Mouse (Mus musculus): Measurements from ENCODE around the gene Ext2. TPM values are rescaled to one million over a fixed set of nuclear protein-coding genes. Genes with fewer than 3 reads are reported as not detected.

Gene Ext2
- polyA plus RNA-seq, 1 experiment from 2014 or later, result 122 TPM

DNA sequence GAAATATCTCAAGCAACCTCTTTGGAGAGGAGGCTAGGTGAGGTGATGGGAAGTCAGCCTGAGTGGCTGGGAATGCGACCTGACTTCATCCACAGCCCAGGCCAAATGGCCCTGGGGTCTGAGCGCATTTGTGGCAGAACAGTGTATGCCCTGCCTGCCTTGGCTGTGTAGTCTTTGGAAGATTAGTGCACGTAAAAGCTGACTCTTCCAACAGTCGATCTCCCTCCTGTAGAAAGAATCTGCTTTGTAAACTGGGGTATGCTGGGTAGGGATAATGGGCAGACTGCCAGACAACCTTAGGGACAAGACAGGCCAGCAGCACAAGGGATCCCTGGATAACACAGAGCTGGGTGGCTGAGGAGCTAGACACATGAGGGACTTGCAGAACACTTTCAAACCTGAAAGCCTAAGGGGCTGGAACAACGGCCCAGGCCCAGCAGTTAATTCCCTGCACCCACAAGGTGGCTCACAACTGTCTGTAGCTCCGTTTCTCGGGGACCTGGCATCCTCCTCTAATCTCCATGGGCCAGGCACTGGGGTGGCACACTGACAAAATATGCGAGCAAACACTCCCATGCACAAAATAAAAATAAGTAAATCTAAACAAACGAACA is 38.3 kb downstream of the Ext2 start:
- Histone ChIP-seq H3K4me1 (peaks cover 25% of the 10 kb centered on the region), H3K27me3 (0 out of 2 replicates have a peak, but pooled peaks cover 4% of the 10 kb centered on the region), H3K9me3 (replicated peaks) (no peaks in the 10 kb centered on the region), H3K4me2 (no peak overlapping the region), H3K36me3 (peaks cover 13% of the 10 kb centered on the region), H3K27ac (no peak overlapping the region), H3K4me3 (replicated peaks) (no peak overlapping the region), H3K9ac (no peak overlapping the region)
- 72% methylated on average over 9 of the region's 9 CpGs for WGBS
- ATAC-seq (replicated peaks; ENCODE audit: low FRiP score), result no peak

GRCm38 (mm10) chr2:93782682-93783081 is 39.7 kb downstream of the Ext2 start:
- 0 out of 2 replicates have a peak, but pooled peaks cover 4% of the 10 kb centered on the region for H3K27me3 ChIP-seq
- WGBS, result 62% methylated on average over 5 of the region's 5 CpGs

DNA sequence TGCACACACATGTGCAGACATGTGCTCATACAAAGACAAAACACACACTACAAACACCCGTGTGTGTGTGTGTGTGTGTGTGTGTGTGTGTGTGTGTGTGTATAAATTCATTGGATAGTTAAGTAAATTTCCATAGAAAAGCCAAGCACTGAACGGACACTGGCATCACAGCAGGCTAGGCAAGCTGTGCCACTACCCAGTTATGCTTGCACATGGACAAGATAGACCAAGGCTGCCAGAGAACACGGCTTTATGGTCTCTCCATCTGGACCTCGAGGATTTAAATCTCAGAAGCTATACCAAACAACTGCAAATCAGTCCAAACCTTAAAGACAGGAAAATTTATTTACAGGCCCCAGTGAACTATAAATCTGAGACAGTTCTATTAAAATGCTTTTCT is 40.2 kb downstream of the Ext2 start:
- Histone ChIP-seq H3K4me3 (replicated peaks) (no peak overlapping the region), H3K27ac (no peak overlapping the region), H3K36me3 (peaks cover 4% of the 10 kb centered on the region; the same call in 1 of the 2 replicates), H3K9me3 (replicated peaks) (no peaks in the 10 kb centered on the region), H3K4me2 (no peak overlapping the region), H3K4me1 (peaks cover 27% of the 10 kb centered on the region), H3K9ac (no peak overlapping the region), H3K27me3 (0 out of 2 replicates have a peak, but pooled peaks cover 4% of the 10 kb centered on the region)
- ATAC-seq (replicated peaks; ENCODE audit: low FRiP score), result no peak
- 57% methylated on average over 4 of the region's 4 CpGs for WGBS

More at GRCm38 (mm10) chr2:93782682-93783081, 39.7 kb downstream of the Ext2 start:
- Histone ChIP-seq H3K27ac (0 out of 2 replicates have a peak overlapping the region, but pooled peaks have one; percentile 47), H3K9me3 (replicated peaks) (no peaks in the 10 kb centered on the region), H3K4me1 (peaks cover 27% of the 10 kb centered on the region), H3K36me3 (peaks cover 6% of the 10 kb centered on the region; the same call in 1 of the 2 replicates), H3K4me3 (replicated peaks) (no peak overlapping the region), H3K4me2 (no peak overlapping the region), H3K9ac (no peak overlapping the region)
- ATAC-seq (replicated peaks; ENCODE audit: low FRiP score), result no peak

GRCm38 (mm10) chr2:93780528-93780927 is 41.8 kb downstream of the Ext2 start:
- H3K4me3 ChIP-seq (replicated peaks), result no peak overlapping the region
- H3K4me2 ChIP-seq, result no peak overlapping the region
- ATAC-seq (replicated peaks; ENCODE audit: low FRiP score), result no peak
- H3K9me3 ChIP-seq (replicated peaks), result no peaks in the 10 kb centered on the region
- H3K4me1 ChIP-seq, result peaks cover 42% of the 10 kb centered on the region
- 0 out of 2 replicates have a peak overlapping the region, but pooled peaks have one; percentile 67 for H3K27ac ChIP-seq
- no peaks in the 10 kb centered on the region for H3K27me3 ChIP-seq
- 44% methylated on average over 10 of the region's 10 CpGs for WGBS
- peaks cover 4% of the 10 kb centered on the region; the same call in 1 of the 2 replicates for H3K36me3 ChIP-seq
- H3K9ac ChIP-seq, result no peak overlapping the region

DNA sequence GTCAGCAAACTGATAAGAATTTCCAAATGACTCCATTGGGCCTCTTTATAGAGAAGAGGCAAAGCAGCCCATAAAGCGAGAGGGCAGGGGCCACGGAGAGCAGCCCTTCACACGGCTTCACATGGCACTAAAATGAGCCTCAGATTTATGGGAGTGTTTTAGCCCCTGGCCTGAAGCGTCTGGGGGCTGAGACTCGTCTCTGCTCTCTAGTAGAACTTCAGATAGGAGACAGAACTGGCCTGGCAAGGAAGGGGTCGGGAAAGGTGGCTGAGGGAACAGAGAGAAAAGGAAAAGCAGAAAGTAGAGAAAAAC is 42.5 kb downstream of the Ext2 start:
- Histone ChIP-seq H3K9me3 (replicated peaks) (no peaks in the 10 kb centered on the region), H3K4me1 (peaks cover 45% of the 10 kb centered on the region), H3K27me3 (no peaks in the 10 kb centered on the region), H3K27ac (peak overlapping the region; percentile 67), H3K36me3 (peaks cover 4% of the 10 kb centered on the region; the same call in 1 of the 2 replicates), H3K9ac (no peak overlapping the region), H3K4me2 (no peak overlapping the region), H3K4me3 (replicated peaks) (no peak overlapping the region)
- ATAC-seq (replicated peaks; ENCODE audit: low FRiP score), result peak; percentile 77
- WGBS, result 25% methylated on average over 6 of the region's 6 CpGs

DNA sequence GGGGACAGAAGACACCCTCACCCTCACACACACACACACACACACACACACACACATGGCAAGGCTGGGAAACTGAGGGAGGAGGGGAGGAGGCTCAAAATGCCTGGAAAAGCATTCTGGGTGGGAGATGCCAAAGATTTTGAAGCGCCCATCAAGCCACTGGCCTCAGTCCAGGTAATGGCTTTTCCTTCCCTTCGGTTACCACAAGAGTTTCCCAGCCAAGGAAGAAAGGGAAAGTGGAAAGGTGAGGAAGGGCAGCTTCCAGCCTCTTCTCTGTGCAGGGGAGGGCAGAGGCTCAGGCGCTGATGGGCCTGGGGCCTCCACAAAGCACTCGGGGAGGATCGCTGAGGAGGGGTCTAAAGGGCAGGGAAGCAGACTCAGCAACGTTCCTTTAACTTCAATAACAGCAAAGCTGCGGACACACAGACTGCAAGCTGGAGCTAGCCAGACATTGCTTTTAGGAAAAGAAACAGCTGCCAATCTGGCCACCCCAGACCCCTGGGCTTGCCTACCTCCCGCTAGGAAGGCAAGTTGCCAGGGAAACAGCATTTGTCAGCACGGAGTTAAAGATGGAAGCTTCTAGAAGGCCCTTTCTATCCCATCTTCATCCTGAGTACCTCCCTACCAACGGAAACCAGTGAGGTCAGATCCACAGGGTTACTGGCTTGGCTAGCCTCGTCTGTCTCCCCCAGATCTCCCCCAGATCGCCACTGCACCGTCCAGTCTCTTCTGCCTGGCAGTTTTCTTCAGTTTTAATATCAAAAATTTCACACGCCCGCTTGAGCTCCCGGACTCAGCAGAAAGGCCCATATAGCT is 43.1 kb downstream of the Ext2 start:
- Histone ChIP-seq H3K4me1 (peaks cover 45% of the 10 kb centered on the region), H3K9ac (no peak overlapping the region), H3K4me2 (0 out of 2 replicates have a peak overlapping the region, but pooled peaks have one; percentile 21), H3K36me3 (peaks cover 4% of the 10 kb centered on the region; the same call in 1 of the 2 replicates), H3K9me3 (replicated peaks) (no peaks in the 10 kb centered on the region), H3K4me3 (replicated peaks) (no peak overlapping the region), H3K27ac (peak overlapping the region; percentile 67), H3K27me3 (no peaks in the 10 kb centered on the region)
- peak; percentile 67 for ATAC-seq (replicated peaks; ENCODE audit: low FRiP score)
- 28% methylated on average over 16 of the region's 16 CpGs for WGBS

DNA sequence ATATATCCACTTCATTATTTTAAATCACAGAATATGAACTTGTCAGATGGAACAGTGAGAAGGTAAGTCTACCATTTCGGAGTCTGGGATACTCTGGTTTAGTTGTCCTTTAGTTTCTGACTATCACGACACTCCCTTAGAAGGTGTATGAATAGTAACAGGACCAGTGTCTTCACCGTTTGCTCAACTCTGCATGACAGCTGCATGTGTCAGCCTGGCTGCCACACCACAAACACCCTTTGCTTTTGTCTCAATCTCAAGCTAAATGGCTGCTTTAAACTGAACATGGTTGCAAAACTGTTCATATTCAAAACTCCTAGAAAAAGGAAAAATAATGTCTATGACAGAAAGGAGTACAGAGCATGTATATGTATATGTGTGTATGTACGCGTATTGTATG is 43.8 kb downstream of the Ext2 start:
- H3K27me3 ChIP-seq, result 0 out of 2 replicates have a peak, but pooled peaks cover 4% of the 10 kb centered on the region
- H3K27ac ChIP-seq, result no peak overlapping the region
- no peaks in the 10 kb centered on the region for H3K9me3 ChIP-seq (replicated peaks)
- H3K4me2 ChIP-seq, result no peak overlapping the region
- H3K4me3 ChIP-seq (replicated peaks), result no peak overlapping the region
- H3K36me3 ChIP-seq, result peaks cover 4% of the 10 kb centered on the region; the same call in 1 of the 2 replicates
- peaks cover 45% of the 10 kb centered on the region for H3K4me1 ChIP-seq
- H3K9ac ChIP-seq, result no peak overlapping the region
- 86% methylated on average over 5 of the region's 5 CpGs for WGBS
- ATAC-seq (replicated peaks; ENCODE audit: low FRiP score), result no peak

GRCm38 (mm10) chr2:93777056-93777430 is 45.3 kb downstream of the Ext2 start:
- Histone ChIP-seq H3K4me2 (no peak overlapping the region), H3K36me3 (peaks cover 4% of the 10 kb centered on the region; the same call in 1 of the 2 replicates), H3K9ac (no peak overlapping the region), H3K9me3 (replicated peaks) (no peaks in the 10 kb centered on the region), H3K27ac (no peak overlapping the region), H3K4me1 (peaks cover 61% of the 10 kb centered on the region), H3K4me3 (replicated peaks) (no peak overlapping the region), H3K27me3 (0 out of 2 replicates have a peak, but pooled peaks cover 4% of the 10 kb centered on the region)
- ATAC-seq (replicated peaks; ENCODE audit: low FRiP score), result no peak
- WGBS, result 84% methylated on average over 4 of the region's 4 CpGs

GRCm38 (mm10) chr2:93776267-93777055 is 45.9 kb downstream of the Ext2 start:
- Histone ChIP-seq H3K9ac (no peak overlapping the region), H3K27ac (no peak overlapping the region), H3K9me3 (replicated peaks) (no peaks in the 10 kb centered on the region), H3K4me1 (peaks cover 58% of the 10 kb centered on the region), H3K4me2 (no peak overlapping the region), H3K27me3 (0 out of 2 replicates have a peak, but pooled peaks cover 4% of the 10 kb centered on the region), H3K36me3 (no peaks in the 10 kb centered on the region), H3K4me3 (replicated peaks) (no peak overlapping the region)
- ATAC-seq (replicated peaks; ENCODE audit: low FRiP score), result no peak
- WGBS, result 88% methylated on average over 7 of the region's 7 CpGs

DNA sequence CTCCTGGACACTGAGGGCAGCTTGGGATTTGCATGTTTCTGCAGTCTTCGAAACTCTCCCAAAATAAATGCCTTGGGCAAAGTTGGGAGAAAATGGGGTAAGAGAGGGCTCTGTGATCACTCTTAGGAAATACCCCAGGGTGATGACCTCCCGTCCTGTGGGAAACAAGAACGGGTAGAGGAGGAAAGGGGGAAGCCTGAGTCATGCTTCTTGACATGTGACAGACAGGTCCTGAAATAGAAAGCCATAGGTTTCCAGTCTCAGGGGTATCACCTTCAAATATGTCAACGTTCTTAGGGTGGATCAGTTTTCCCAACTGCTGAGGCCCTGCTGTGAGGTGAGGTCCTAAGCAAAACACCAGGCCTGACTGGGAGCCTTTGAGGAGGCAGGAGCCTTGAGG is 46.9 kb downstream of the Ext2 start:
- 40% methylated on average over 4 of the region's 4 CpGs for WGBS
- H3K9me3 ChIP-seq (replicated peaks), result no peaks in the 10 kb centered on the region
- no peaks in the 10 kb centered on the region for H3K36me3 ChIP-seq
- no peak overlapping the region for H3K9ac ChIP-seq
- 0 out of 2 replicates have a peak, but pooled peaks cover 4% of the 10 kb centered on the region for H3K27me3 ChIP-seq
- H3K4me2 ChIP-seq, result no peak overlapping the region
- peaks cover 61% of the 10 kb centered on the region for H3K4me1 ChIP-seq
- no peak overlapping the region for H3K27ac ChIP-seq
- H3K4me3 ChIP-seq (replicated peaks), result no peak overlapping the region
- no peak for ATAC-seq (replicated peaks; ENCODE audit: low FRiP score)

DNA sequence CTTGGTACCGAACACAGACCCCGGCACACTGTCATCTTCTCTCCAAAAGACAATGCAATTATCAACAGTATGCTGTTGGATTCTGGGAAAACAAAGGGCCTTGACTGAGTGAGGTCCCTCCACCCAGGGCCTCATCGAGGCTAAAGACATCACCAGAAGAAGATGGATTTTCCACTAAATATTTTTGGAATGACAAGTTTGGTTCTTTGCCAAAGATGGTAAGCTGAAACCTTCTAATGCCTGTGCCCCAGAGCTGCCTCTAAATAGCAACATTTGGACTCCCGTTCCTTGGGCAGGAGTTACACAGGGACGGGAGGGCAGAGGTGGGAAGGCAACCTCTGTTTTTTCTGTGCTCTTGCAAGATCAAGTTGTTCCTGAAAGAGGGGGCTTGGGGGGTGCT is 47.4 kb downstream of the Ext2 start:
- Histone ChIP-seq H3K4me3 (replicated peaks) (no peak overlapping the region), H3K27me3 (0 out of 2 replicates have a peak, but pooled peaks cover 4% of the 10 kb centered on the region), H3K9me3 (replicated peaks) (no peaks in the 10 kb centered on the region), H3K36me3 (no peaks in the 10 kb centered on the region), H3K27ac (no peak overlapping the region), H3K9ac (no peak overlapping the region), H3K4me2 (no peak overlapping the region), H3K4me1 (peaks cover 56% of the 10 kb centered on the region)
- WGBS, result 64% methylated on average over 5 of the region's 5 CpGs
- no peak for ATAC-seq (replicated peaks; ENCODE audit: low FRiP score)

All from kidney, embryonic 15.5 days (tissue).